Mouse (Mus musculus): Measurements from ENCODE around the gene Rbm24.

Rbm24 gene

DNA sequence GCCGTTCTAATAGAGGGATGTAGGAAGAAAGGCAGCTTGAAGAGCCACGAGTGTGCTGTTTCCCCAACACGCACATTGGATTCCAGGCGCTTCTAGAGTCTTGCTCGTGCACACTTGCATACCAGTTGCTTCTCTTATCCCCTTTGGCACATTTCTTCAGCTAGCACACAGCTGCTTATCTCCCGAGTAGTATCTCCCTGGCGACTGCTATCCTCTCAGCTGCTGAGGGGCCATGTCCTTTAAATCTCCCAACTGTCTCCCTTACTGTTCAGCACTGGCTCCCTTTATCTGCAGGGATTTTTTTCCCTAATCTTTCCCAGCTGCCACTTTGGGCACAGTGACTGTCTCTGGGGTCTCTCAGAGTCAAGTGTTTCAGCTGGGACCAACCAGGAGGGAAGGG, 25.8 kb downstream of the Rbm24 start:
- DNase-seq: no peak

DNA sequence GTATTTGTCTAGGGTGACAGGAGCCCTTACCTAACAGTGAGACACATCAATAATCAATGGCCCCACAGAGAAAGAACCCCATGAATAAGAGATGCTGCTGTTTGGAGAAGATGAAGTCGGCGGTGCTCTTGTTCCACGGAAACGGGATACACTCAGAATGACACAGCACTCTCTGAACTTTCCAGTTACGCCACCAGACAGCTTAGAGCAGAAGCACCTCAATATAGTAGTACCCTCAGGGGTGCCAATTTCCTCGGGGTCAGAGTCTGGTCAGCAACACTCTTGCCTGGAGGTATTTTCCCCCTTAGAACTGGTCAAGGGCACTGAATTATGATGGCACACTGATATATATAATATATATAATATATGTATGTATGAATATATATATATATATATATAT, 27.8 kb downstream of the Rbm24 start:
- no peak for DNase-seq

DNA sequence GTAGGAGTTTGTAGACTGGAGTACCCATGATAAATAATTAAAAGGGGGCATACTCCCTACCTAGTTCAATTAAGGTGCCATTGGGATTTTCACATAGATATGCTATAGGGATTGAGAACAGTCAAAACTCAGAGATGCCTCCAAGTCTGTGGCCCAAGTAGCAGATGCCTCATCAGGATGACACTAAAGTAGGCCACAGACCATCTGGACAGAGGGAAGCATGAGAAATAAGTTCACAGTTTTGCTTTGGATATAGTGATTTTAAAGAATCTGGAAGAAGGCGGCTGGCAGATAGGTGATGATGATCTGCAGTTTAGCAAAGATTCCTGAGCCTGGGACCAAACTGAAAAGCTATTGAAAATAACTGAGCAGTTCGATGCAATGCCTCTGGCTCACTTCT, 30.0 kb downstream of the Rbm24 start:
- DNase-seq: no peak

DNA sequence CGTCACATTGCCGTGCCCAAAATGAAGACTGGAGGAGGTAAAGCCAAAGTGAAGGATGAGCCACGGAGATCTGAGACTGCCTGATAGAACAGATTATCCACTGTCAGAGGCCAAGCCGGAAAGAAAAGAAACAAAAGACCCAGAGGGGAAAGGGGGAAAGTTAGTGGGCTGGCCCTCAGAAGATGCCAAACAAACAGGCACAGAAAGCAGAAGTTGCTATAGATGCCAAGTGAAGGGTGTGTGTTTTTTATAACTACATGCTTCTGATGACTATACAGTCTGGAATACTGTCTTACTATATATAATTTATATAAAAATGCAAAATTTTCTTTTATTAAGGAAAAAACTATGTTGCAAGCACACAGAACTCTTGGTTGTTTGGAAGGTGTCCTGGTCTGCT, 31.7 kb downstream of the Rbm24 start:
- DNase-seq: no peak

DNA sequence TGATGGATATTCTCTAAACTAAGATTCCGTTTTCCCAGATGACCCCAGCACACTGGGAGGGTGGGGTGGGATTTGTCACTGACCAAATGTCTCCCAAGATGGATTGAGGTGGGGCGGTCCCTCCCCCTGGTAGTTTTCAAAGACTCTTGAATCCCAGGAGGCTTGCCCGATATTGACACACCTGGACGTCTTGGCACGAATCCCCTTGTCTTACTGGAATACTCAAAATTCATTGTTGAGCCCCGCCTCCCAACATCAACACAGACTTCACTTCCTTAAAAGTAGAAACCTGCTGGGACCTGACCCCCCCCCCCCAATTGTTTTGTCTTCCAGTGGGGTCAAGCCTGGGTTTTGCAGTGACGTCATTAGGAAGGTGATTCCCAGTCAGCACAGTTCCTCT, 32.4 kb downstream of the Rbm24 start:
- DNase-seq: no peak

DNA sequence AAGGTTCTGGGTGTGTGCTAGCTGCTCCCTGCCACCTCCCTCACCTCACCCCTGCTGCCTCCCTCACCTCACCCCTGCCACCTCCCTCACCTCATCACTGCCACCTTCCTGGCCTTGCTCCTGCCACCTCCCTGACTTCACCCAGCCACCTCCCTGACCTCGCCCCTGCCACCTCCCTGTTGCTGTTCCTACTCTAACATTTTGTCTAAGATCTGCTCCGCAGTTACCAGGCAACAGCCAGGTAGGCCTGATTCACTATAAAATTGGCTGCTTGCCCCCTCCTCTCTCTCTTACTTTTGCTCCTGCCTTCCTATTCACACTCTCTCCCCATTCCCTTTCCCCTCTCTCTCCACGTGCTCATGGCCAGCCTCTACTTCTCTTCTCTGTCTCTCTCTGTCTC, 33.3 kb downstream of the Rbm24 start:
- DNase-seq: no peak

DNA sequence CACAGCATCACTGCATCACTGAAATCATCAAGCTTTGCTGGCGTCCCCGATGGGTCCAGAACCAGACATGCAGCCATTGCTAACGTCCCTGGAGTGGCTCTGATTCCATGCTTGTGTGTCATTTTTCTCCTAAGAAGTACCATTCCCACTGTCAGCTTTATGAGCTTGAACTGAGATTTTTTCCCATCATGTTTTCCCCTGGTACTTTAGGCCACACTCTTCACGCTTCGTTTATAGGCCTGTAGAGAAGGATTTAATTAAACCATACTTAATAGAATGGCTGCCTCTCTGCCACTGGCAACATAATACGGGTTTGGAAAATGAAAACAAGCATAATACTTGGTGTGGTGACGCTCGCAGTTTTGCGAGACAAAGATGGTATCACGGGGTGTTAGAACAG, 41.3 kb downstream of the Rbm24 start:
- no peak for DNase-seq

DNA sequence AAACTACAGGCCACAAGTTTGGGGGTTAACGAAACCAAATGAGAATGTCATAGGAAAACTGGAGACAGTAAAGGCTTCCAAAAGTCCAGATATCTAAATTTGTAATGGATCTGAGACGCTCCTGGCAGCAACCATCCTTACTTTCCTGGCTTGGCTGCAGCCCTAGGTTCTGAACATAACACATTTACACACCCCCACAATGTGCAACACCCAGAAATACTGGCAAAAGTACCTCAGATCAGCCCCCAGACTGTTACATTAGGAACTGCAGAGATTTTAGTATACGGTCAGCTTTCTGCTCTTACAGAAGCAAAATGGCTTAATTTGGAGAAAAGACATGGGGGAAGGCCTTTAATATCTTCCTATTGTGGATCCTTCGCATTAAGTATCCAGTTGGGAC, 44.0 kb downstream of the Rbm24 start:
- DNase-seq: no peak

DNA sequence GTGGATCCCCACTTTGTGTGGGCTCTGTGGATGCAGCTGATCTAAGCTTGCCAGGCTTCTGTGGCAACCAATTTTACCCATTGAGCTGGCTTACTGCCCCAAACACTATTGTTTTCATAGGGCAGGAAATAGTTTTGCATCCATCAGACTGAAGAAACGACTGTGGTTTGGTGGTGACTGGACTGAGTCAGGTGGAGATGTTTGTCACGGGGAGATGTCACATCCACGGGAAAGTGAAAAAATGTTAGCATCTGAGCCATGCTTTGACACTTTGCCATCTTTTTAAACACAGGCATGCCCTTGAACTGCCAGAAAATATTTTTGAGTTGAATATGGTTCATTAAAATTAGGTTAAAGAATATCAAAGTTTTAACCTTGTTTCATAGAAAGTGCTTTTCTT, 45.5 kb downstream of the Rbm24 start:
- no peak for DNase-seq

DNA sequence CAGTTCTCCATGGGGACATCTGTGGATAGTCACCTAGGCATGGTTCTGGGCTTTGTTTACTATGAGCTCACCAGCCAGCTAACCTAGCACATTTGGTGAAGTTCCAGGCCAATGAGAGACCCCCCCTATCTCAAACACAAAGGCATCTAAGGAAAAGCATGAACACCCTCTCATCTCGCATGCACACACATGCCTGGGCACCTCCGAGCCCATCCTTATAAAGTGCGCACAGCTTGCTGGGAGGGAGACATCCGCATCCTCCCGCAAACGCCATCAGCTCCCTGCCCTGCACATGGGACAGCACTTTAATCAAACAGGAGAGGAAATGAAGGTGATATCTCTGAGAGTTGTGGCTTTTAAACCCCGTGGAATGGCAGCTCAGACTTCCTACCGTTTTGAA, 50.0 kb downstream of the Rbm24 start:
- no peak for DNase-seq

DNA sequence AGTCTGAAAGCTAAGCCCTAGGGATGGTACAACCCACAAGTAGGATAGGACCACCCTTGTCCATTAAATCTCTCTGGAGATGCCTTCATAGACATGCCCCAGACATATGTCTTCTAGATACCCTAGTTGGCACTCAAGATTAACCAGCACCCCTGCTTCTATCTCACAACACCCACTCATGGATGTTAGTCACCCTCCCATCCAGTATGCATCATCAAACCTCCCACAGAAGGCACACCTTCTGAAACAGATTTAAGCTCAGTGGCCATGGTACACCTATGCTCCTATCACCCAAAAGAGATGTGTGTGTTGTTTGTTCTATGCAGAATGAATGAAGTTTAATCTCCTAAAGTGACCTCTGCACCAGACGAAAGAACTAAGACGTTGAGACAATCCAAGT, 51.3 kb downstream of the Rbm24 start:
- DNase-seq: no peak
